Mouse (Mus musculus) CH12.LX (cell line): ENCODE measurements around the gene Nppa. TPM values are rescaled to one million over a fixed set of nuclear protein-coding genes. Genes with fewer than 3 reads are reported as not detected.

Experiments used
- DNase-seq: peaks from one replicate; pipeline ENCODE4 v3.0.0-alpha.2; 2013; ENCODE audit errors: extremely low read depth
- H3K27ac ChIP-seq: 2 replicates; pipeline ENCODE4 v1.5.1; 2012; ENCODE audit warnings: low read depth, mild to moderate bottlenecking, control low read depth, moderate library complexity; ENCODE audit not compliant: insufficient read depth
- H3K27me3 ChIP-seq: replicated peaks from 2 replicates; pipeline ENCODE3; 2012; ENCODE audit warnings: inconsistent platforms
- H3K36me3 ChIP-seq, 2 experiments: replicated peaks in 1 of 2; 2 replicates each; pipeline versions ENCODE3 to v1.6.1; 2012; ENCODE audit warnings: inconsistent platforms in 1 of 2, low read length in 1 of 2, mild to moderate bottlenecking in 1 of 2, mixed read lengths in 1 of 2, moderate library complexity in 1 of 2; ENCODE audit not compliant: control insufficient read depth in 1 of 2, insufficient read depth in 1 of 2
- H3K4me1 ChIP-seq, 2 experiments: 2 replicates each; pipeline ENCODE4 v1.6.1; 2012; ENCODE audit warnings: inconsistent platforms in 1 of 2, moderate library complexity in 1 of 2; ENCODE audit not compliant: insufficient read depth in 2 of 2, control insufficient read depth in 1 of 2
- H3K4me2 ChIP-seq: 2 replicates; pipeline ENCODE4 v1.6.1; 2012; ENCODE audit warnings: low read depth, mild to moderate bottlenecking, control low read depth; ENCODE audit not compliant: poor library complexity, insufficient read depth, severe bottlenecking
- H3K4me3 ChIP-seq, 3 experiments: fragments of 150-350 bp in 1 of 3; sonication (generic) in 1 of 3; replicated peaks in 1 of 3; 2 replicates each; pipeline versions ENCODE3 to v1.5.1; 2011 to 2012; ENCODE audit warnings: low read depth in 2 of 3, low read length in 2 of 3, mild to moderate bottlenecking in 2 of 3, moderate library complexity in 2 of 3, control low read depth in 1 of 3, improper control_type of control experiment in 1 of 3, inconsistent platforms in 1 of 3, mixed read lengths in 1 of 3; ENCODE audit not compliant: poor library complexity in 1 of 3
- H3K79me2 ChIP-seq: replicated peaks from 2 replicates; pipeline ENCODE4 v1.6.1; 2012; ENCODE audit warnings: mild to moderate bottlenecking, moderate library complexity; ENCODE audit not compliant: control insufficient read depth, poor library complexity, insufficient read depth, severe bottlenecking; ENCODE audit errors: extremely low read depth
- H3K9ac ChIP-seq: 2 replicates; pipeline ENCODE4 v1.6.1; 2012; ENCODE audit warnings: low read depth, mild to moderate bottlenecking, control low read depth, moderate library complexity; ENCODE audit not compliant: insufficient read depth
- H3K9me3 ChIP-seq: replicated peaks from 2 replicates; pipeline ENCODE3; 2012; ENCODE audit warnings: low read length, inconsistent platforms, mixed read lengths
- BHLHE40 ChIP-seq: IDR thresholded peaks from 2 replicates; pipeline ENCODE4 v1.6.1; 2011; ENCODE audit warnings: mild to moderate bottlenecking, low read depth, low read length, improper control_type of control experiment
- CTCF ChIP-seq, 2 experiments: IDR thresholded peaks in 1 of 2; conservative IDR thresholded peaks in 1 of 2; 2 replicates each; pipeline ENCODE4 v1.5.1; 2011 to 2012; ENCODE audit warnings: low read depth in 2 of 2, low read length in 2 of 2, improper control_type of control experiment in 1 of 2, inconsistent platforms in 1 of 2, mild to moderate bottlenecking in 1 of 2, moderate library complexity in 1 of 2
- ELF1 ChIP-seq: IDR thresholded peaks from 2 replicates; pipeline ENCODE4 v1.6.1; 2014; ENCODE audit warnings: low read depth, mild to moderate bottlenecking, inconsistent platforms, low read length, improper control_type of control experiment
- GABPA ChIP-seq: IDR thresholded peaks from 2 replicates; pipeline ENCODE4 v1.6.1; 2012; ENCODE audit warnings: low read depth, low read length, improper control_type of control experiment, inconsistent platforms; ENCODE audit not compliant: insufficient replicate concordance
- HCFC1 ChIP-seq: IDR thresholded peaks from 2 replicates; pipeline ENCODE4 v1.6.1; 2012; ENCODE audit warnings: low read depth, mild to moderate bottlenecking, inconsistent platforms, low read length, improper control_type of control experiment
- KAT2A ChIP-seq: IDR thresholded peaks from 2 replicates; pipeline ENCODE4 v1.6.1; 2012; ENCODE audit warnings: low read length, improper control_type of control experiment, inconsistent platforms; ENCODE audit not compliant: insufficient replicate concordance
- MAFK ChIP-seq: IDR thresholded peaks from 2 replicates; pipeline ENCODE4 v1.6.1; 2011; ENCODE audit warnings: low read length, improper control_type of control experiment; ENCODE audit not compliant: insufficient replicate concordance
- MAX ChIP-seq: IDR thresholded peaks from 2 replicates; pipeline ENCODE4 v1.6.1; 2011; ENCODE audit warnings: low read length, improper control_type of control experiment
- MXI1 ChIP-seq: IDR thresholded peaks from 2 replicates; pipeline ENCODE4 v1.6.1; 2011; ENCODE audit warnings: mild to moderate bottlenecking, low read depth, low read length, improper control_type of control experiment
- POLR2A ChIP-seq: IDR thresholded peaks from 2 replicates; pipeline ENCODE4 v1.6.1; 2011; ENCODE audit warnings: low read depth, mild to moderate bottlenecking, improper control_type of control experiment, low read length
- POLR2AphosphoS2 ChIP-seq: IDR thresholded peaks from 2 replicates; pipeline ENCODE4 v1.6.1; 2011; ENCODE audit warnings: low read depth, low read length, improper control_type of control experiment
- RCOR1 ChIP-seq: conservative IDR thresholded peaks from 2 replicates; pipeline ENCODE4 v1.6.1; 2012; ENCODE audit warnings: low read depth, mild to moderate bottlenecking, inconsistent platforms, low read length, improper control_type of control experiment
- SIN3A ChIP-seq: IDR thresholded peaks from 2 replicates; pipeline ENCODE4 v1.6.1; 2012; ENCODE audit warnings: low read length, improper control_type of control experiment, inconsistent platforms
- UBTF ChIP-seq: IDR thresholded peaks from 2 replicates; pipeline ENCODE4 v1.6.1; 2012; ENCODE audit warnings: low read depth, mild to moderate bottlenecking, inconsistent platforms, low read length, improper control_type of control experiment, moderate library complexity
- ZNF384 ChIP-seq: IDR thresholded peaks from 2 replicates; pipeline ENCODE4 v1.6.1; 2012; ENCODE audit warnings: low read depth, low read length, improper control_type of control experiment, inconsistent platforms
- dilution Hi-C: fragments of 300-500 bp; cut with MboI; formaldehyde crosslinking; loops from 2 replicates; pipeline ENCODE4 v1.14.3; 2020; ENCODE audit warnings: low sequenced_read_pairs; ENCODE audit not compliant: extremely low pct_unique_long_range_greater_than_20kb, extremely low pct_ligation_motif_present
- in situ Hi-C: fragments of 300-500 bp; cut with MboI; formaldehyde crosslinking; loops from 3 replicates; pipeline ENCODE4 v1.14.3; 2019; ENCODE audit warnings: low sequenced_read_pairs, low pct_ligation_motif_present, low pct_unique_long_range_greater_than_20kb, mixed read lengths
- polyA plus RNA-seq: library from polyadenylated mRNA; unstranded; fragments of >175 nt; gene quantifications from 2 replicates; pipeline ENCODE4 v1.2.1, GENCODE M21; 2012; ENCODE audit warnings: low read depth; ENCODE audit not compliant: insufficient read length
- total RNA-seq, 2 experiments: library from RNA; depleted of rRNA; stranded (reverse); fragments of 300-350 nt in 1 of 2; fragments of >200 nt in 1 of 2; gene quantifications; 2 replicates each; pipeline ENCODE4 v1.2.3; 2012 to 2014

Gene Nppa
- total and polyA plus RNA-seq, 3 experiments = not detected

DNA sequence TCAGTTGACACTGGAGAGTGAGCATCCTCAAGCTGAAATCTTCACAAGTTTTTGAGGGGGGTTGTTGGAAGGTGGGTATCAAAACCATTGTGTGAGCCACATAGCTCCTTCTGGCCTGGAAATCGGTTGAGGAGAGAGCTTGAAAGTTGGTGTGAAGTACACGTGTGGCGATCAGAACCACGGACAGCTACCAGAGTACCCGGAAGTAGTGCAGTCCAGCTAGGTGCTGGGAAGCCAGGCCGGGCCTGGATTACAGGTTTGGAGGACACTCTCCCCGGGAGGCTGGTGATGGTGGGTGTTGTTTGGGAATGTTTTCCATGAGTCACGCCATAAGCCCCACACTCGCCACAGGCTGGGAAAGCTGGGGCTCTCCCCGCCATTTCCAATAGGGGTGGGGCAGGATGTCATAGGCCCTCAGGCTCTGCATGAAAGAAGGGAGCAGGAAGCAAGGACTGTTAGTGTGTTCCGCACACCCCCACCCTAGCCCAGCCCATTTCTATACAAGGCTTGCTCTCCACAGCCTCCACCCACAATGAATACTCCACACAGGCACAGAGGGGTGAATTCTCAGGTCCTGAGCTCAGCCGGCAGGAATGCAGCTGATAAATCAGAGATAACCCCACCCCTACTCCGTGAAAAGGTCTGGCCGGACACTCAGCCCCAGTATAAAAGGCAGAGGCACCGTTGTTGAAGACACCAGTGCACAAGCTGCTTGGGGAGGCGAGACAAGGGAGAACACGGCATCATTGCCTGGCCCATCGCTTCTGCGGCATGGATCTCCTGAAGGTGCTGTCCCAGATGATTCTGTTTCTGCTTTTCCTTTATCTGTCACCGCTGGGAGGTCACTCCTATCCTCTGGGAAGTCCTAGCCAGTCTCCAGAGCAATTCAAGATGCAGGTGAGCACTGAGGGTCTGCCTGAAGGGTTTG lies 15.1 kb upstream of the Nppa start, which contains the start of gene Nppb:
TSS of gene Nppb (plus strand) at position 584 of the 928 bp plus-strand sequence.
- H3K36me3 ChIP-seq = no peaks in the 10 kb centered on the region
- H3K4me1 ChIP-seq = peaks cover 6 to 16% of the 10 kb centered on the region in 2 experiments; a peak in 3 of 4 replicates
- in situ Hi-C loops (no loop called here), dilution Hi-C loops (no loop called here)
- H3K9me3 ChIP-seq = no peaks in the 10 kb centered on the region
- no peak within 1 kb of the TSS; the same call in 1 of the 2 replicates for H3K4me2 ChIP-seq
- no peak for TF ChIP-seq POLR2A
- TF ChIP-seq ELF1 = peak; percentile 91
- TF ChIP-seq SIN3A = peak; percentile 86
- peak; percentile 98 for TF ChIP-seq MXI1
- peak; percentile 70 for TF ChIP-seq MAX
- DNase-seq = peak; percentile 39
- no peak within 1 kb of the TSS for H3K9ac ChIP-seq
- no peaks in the 10 kb centered on the region for H3K79me2 ChIP-seq
- no peak within 1 kb of the TSS for H3K4me3 ChIP-seq
- H3K27ac ChIP-seq = no peak within 1 kb of the TSS
- peaks cover 67% of the 10 kb centered on the region for H3K27me3 ChIP-seq

DNA sequence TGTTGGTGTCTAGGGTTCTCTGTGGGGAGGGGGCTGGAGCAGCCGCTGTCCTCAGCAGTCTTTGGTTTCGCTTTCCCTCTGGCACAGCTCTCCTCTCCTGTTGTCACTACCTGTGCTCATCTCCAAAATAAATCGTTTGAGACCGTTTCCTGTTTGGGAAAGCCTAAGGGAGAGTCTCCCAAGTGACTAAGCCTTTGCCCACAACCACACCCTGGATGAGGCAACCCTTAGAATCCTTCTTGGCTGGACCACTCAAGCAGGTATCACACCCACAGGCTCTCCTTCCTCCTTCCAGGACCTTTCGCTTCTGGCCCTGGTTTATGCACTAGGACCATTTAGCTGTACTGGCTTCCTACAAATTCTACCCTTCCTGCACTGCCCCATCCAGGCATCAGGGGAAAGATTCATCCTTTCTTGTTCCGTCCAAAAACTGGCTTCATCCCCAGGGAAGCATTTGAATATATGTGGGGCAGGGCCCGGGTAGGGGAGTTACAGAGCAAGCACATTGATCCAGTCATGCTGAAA lies 6.9 kb upstream of the Nppa start:
- TF ChIP-seq RCOR1 (no peak), UBTF (no peak), KAT2A (no peak)
- in situ Hi-C loops = no loop called here
- no peaks in the 10 kb centered on the region for H3K9me3 ChIP-seq

DNA sequence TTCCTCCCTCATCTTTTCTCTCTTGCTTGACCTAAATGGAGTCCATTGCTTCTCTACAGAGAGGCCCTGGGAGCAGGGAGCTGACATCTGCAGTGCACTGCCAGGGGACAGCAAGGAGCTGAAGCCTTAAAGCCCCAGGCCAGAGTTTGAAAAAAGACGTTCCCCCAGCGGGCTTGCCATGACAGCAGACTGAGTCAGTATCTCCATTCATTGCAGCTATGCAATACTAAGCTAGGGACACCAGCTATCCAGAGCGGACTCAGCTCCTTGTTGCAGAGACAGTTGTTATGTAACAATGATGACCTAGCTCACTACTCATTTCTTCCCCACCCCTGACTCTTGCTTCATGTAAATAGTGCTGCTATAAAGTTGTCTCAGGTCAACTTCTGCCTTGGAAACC lies 5.2 kb upstream of the Nppa start:
- Histone ChIP-seq H3K4me3 (no peak overlapping the region), H3K27ac (no peak overlapping the region), H3K4me2 (no peak overlapping the region), H3K9ac (no peak overlapping the region), H3K79me2 (no peaks in the 10 kb centered on the region), H3K9me3 (no peaks in the 10 kb centered on the region), H3K27me3 (peaks cover 3% of the 10 kb centered on the region), H3K36me3 (no peaks in the 10 kb centered on the region)
- no peak for DNase-seq
- in situ Hi-C loops = no loop called here
- TF ChIP-seq BHLHE40 (no peak), HCFC1 (no peak), ZNF384 (no peak), UBTF (no peak), SIN3A (no peak), GABPA (no peak), ELF1 (no peak), MAFK (no peak), POLR2AphosphoS2 (no peak), MXI1 (no peak), CTCF (conservative IDR thresholded peaks at IDR 0.05 in 1 of 2, IDR thresholded peaks at IDR 0.05 in 1 of 2; ENCODE audit: low read depth in 2 of 2, low read length in 2 of 2) (no peak)
- TF ChIP-seq, all 38 proteins: peak for 0
- no peaks in the 10 kb centered on the region; a peak in 1 of 4 replicates for H3K4me1 ChIP-seq
- dilution Hi-C loops = no loop called here

More for the DNA sequence above, 6.9 kb upstream of the Nppa start:
- dilution Hi-C loops = no loop called here
- H3K27ac ChIP-seq = no peak overlapping the region
- peaks cover 11% of the 10 kb centered on the region for H3K27me3 ChIP-seq
- no peaks in the 10 kb centered on the region; a peak in 1 of 4 replicates for H3K4me1 ChIP-seq
- H3K9ac ChIP-seq = no peak overlapping the region
- H3K79me2 ChIP-seq = no peaks in the 10 kb centered on the region
- peak overlapping the region in 1 of 3 experiments; percentile 22 for H3K4me3 ChIP-seq
- peak overlapping the region; percentile 38; the same call in 1 of the 2 replicates for H3K4me2 ChIP-seq
- no peaks in the 10 kb centered on the region for H3K36me3 ChIP-seq
- no peak for DNase-seq
